Mouse (Mus musculus) midbrain, postnatal 0 days (tissue): ENCODE results near the gene G430095P16Rik. TPM values are rescaled to one million over a fixed set of nuclear protein-coding genes. Genes with fewer than 3 reads are reported as not detected.

ENCODE experiments used
- ATAC-seq: fragments of 200-750 bp; cut with Nextera tagmentation; 2 replicates; pipeline ENCODE4 v1.8.0; 2017; ENCODE audit warnings: moderate number of reproducible peaks, mild to moderate bottlenecking, moderate TSS enrichment, moderate library complexity; ENCODE audit not compliant: low FRiP score
- DNase-seq: peaks from one replicate; pipeline ENCODE4 v3.0.0-alpha.2; 2015; ENCODE audit warnings: low spot score
- H3K27ac ChIP-seq: fragments of 300-500 bp; sonication (generic); 2 replicates; pipeline ENCODE4 v1.5.1; 2014; ENCODE audit warnings: low read depth, mild to moderate bottlenecking, low read length, mixed read lengths
- H3K27me3 ChIP-seq: fragments of 300-500 bp; sonication (generic); 2 replicates; pipeline ENCODE4 v1.6.1; 2014; ENCODE audit warnings: low read length, control low read depth, mixed read lengths; ENCODE audit not compliant: insufficient read depth
- H3K36me3 ChIP-seq: fragments of 300-500 bp; sonication (generic); 2 replicates; pipeline ENCODE4 v1.6.1; 2014; ENCODE audit warnings: low read length, control low read depth, mixed read lengths; ENCODE audit not compliant: insufficient read depth
- H3K4me1 ChIP-seq: fragments of 300-500 bp; sonication (generic); 2 replicates; pipeline ENCODE4 v1.6.1; 2014; ENCODE audit warnings: mild to moderate bottlenecking, control low read depth, antibody characterized with exemption, low read length, mixed read lengths; ENCODE audit not compliant: insufficient read depth
- H3K4me2 ChIP-seq: fragments of 300-500 bp; sonication (generic); 2 replicates; pipeline ENCODE4 v1.6.1; 2014; ENCODE audit warnings: low read depth, mild to moderate bottlenecking, low read length, mixed read lengths; ENCODE audit not compliant: poor library complexity, severe bottlenecking
- H3K4me3 ChIP-seq: fragments of 300-500 bp; sonication (generic); 2 replicates; pipeline ENCODE4 v1.5.1; 2014; ENCODE audit warnings: low read depth, mild to moderate bottlenecking, low read length, moderate library complexity
- H3K9ac ChIP-seq: fragments of 300-500 bp; sonication (generic); replicated peaks from 2 replicates; pipeline ENCODE4 v1.6.1; 2014; ENCODE audit warnings: mild to moderate bottlenecking, low read length, moderate library complexity, mixed read lengths; ENCODE audit not compliant: poor library complexity, severe bottlenecking
- H3K9me3 ChIP-seq: fragments of 300-500 bp; sonication (generic); 2 replicates; pipeline ENCODE4 v1.6.1; 2016; ENCODE audit warnings: low read length, control low read depth
- CTCF ChIP-seq: IDR thresholded peaks from 2 replicates; pipeline ENCODE4 v1.5.1; 2016; ENCODE audit warnings: antibody characterized with exemption, mild to moderate bottlenecking
- WGBS: fragments of 180-500 bp; shearing (Covaris S2); extraction: QIAGEN DNeasy Blood & Tissue Kit; methylation state at CpG from one replicate; pipeline ENCODE4 v1.1.7; 2014; 5-methylcytosine and 5-hydroxymethylcytosine counted together
- polyA plus RNA-seq: library from polyadenylated mRNA; unstranded; fragments of >200 nt; fragmentation: Nextera tagmentation; extraction: Ambion mirVana; gene quantifications from 2 replicates; pipeline ENCODE4 v1.2.1, GENCODE M21; 2015
- total RNA-seq: library from RNA; depleted of rRNA; stranded (reverse); fragments of >200 nt; gene quantifications from 2 replicates; pipeline ENCODE4 v1.2.3, GENCODE M21; 2014

The G430095P16Rik gene
- total and polyA plus RNA-seq, 2 experiments from 2014 or later, result 0.39 TPM; not detected in 1

GRCm38 (mm10) chr8:84695140-84695539 lies 27.7 kb upstream of the G430095P16Rik start:
- peaks cover 4% of the 10 kb centered on the region; the same call in 1 of the 2 replicates for H3K4me1 ChIP-seq
- H3K4me2 ChIP-seq, result no peak overlapping the region
- WGBS, result 95% methylated on average over 6 of the region's 6 CpGs
- H3K36me3 ChIP-seq, result peaks cover 42% of the 10 kb centered on the region
- no peak for TF ChIP-seq CTCF
- no peak overlapping the region for H3K4me3 ChIP-seq
- H3K9me3 ChIP-seq, result no peaks in the 10 kb centered on the region
- H3K9ac ChIP-seq, result no peak overlapping the region
- no peak for ATAC-seq
- no peak for DNase-seq
- H3K27ac ChIP-seq, result no peak overlapping the region
- H3K27me3 ChIP-seq, result no peaks in the 10 kb centered on the region

GRCm38 (mm10) chr8:84697166-84698130 lies 25.4 kb upstream of the G430095P16Rik start:
- H3K27me3 ChIP-seq, result peaks cover 9% of the 10 kb centered on the region; the same call in 1 of the 2 replicates
- H3K4me2 ChIP-seq, result no peak overlapping the region
- H3K9ac ChIP-seq, result no peak overlapping the region
- DNase-seq (peak; percentile 79), ATAC-seq (no peak)
- peak; percentile 73 for TF ChIP-seq CTCF
- H3K27ac ChIP-seq, result no peak overlapping the region
- H3K9me3 ChIP-seq, result no peaks in the 10 kb centered on the region
- peaks cover 42% of the 10 kb centered on the region for H3K36me3 ChIP-seq
- WGBS, result 84% methylated on average over 14 of the region's 14 CpGs
- H3K4me1 ChIP-seq, result no peaks in the 10 kb centered on the region
- H3K4me3 ChIP-seq, result no peak overlapping the region

GRCm38 (mm10) chr8:84698288-84698687 lies 24.5 kb upstream of the G430095P16Rik start:
- Histone ChIP-seq H3K4me2 (no peak overlapping the region), H3K9me3 (no peaks in the 10 kb centered on the region), H3K27ac (no peak overlapping the region), H3K9ac (no peak overlapping the region), H3K36me3 (peaks cover 40% of the 10 kb centered on the region), H3K4me3 (no peak overlapping the region), H3K27me3 (peaks cover 17% of the 10 kb centered on the region), H3K4me1 (no peaks in the 10 kb centered on the region)
- no peak for TF ChIP-seq CTCF
- WGBS, result 98% methylated on average over 5 of the region's 5 CpGs
- no peak for DNase-seq
- ATAC-seq, result no peak

- ATAC-seq (no peak), DNase-seq (no peak)
- H3K36me3 ChIP-seq, result peaks cover 37% of the 10 kb centered on the region
- no peak overlapping the region for H3K4me2 ChIP-seq
- peak overlapping the region; percentile 8; the same call in 1 of the 2 replicates for H3K27ac ChIP-seq
- H3K9me3 ChIP-seq, result no peaks in the 10 kb centered on the region
- H3K4me1 ChIP-seq, result no peaks in the 10 kb centered on the region
- H3K27me3 ChIP-seq, result peaks cover 24% of the 10 kb centered on the region
- TF ChIP-seq CTCF, result no peak
- no peak overlapping the region for H3K9ac ChIP-seq
- no peak overlapping the region for H3K4me3 ChIP-seq
- WGBS, result 83% methylated on average over 9 of the region's 9 CpGs
Measured at GRCm38 (mm10) chr8:84698929-84699401, 23.8 kb upstream of the G430095P16Rik start.

- peak; percentile 75 for TF ChIP-seq CTCF
Measured at GRCm38 (mm10) chr8:84699861-84700322, 22.9 kb upstream of the G430095P16Rik start.

GRCm38 (mm10) chr8:84700526-84700925 lies 22.3 kb upstream of the G430095P16Rik start:
- DNase-seq (no peak), ATAC-seq (no peak)
- Histone ChIP-seq H3K27ac (no peak overlapping the region; the same call in 1 of the 2 replicates), H3K4me2 (no peak overlapping the region), H3K36me3 (peaks cover 28% of the 10 kb centered on the region), H3K4me1 (no peaks in the 10 kb centered on the region), H3K9me3 (no peaks in the 10 kb centered on the region), H3K9ac (no peak overlapping the region), H3K27me3 (peaks cover 36% of the 10 kb centered on the region), H3K4me3 (no peak overlapping the region)
- 86% methylated on average over 5 of the region's 5 CpGs for WGBS
- TF ChIP-seq CTCF, result no peak

More at GRCm38 (mm10) chr8:84699861-84700322, 22.9 kb upstream of the G430095P16Rik start:
- Histone ChIP-seq H3K36me3 (peaks cover 32% of the 10 kb centered on the region), H3K9me3 (no peaks in the 10 kb centered on the region), H3K9ac (no peak overlapping the region), H3K4me2 (no peak overlapping the region), H3K27me3 (peaks cover 31% of the 10 kb centered on the region), H3K27ac (peak overlapping the region; percentile 38), H3K4me3 (no peak overlapping the region), H3K4me1 (no peaks in the 10 kb centered on the region)
- ATAC-seq, result peak; percentile 20; the same call in 1 of the 2 replicates
- peak; percentile 70 for DNase-seq
- WGBS, result 61% methylated on average over 7 of the region's 7 CpGs
